Comparison of ENCODE assay signal across 15 mouse cellular contexts in genomic region chr3:55392605-55393004, GRCm38 (mm10).
DNase-seq lines count a peak whose midpoint lies in the region; ATAC-seq lines count a peak whose summit lies in the region.
"Had no signal": no experiment of that assay in that cellular context is flagged by ENCODE, and none has a peak within 500 bp of the region (broad histone marks: within the 10 kb centered on the region; RNA-seq: fewer than 3 reads in every experiment).

No protein-coding gene starts in this region.

- intact Hi-C loops in gastrocnemius, postnatal 14 days (cut with DNase I; ENCODE audit: low total_unique reads): no loop called here

- H3K4me3 ChIP-seq in stomach, embryonic 15.5 days (replicated peaks): no peak overlapping the region
- H3K4me3 ChIP-seq in hindbrain, embryonic 10.5 days: no peak overlapping the region
- H3K4me3 ChIP-seq: forebrain, embryonic 10.5 days; hindbrain, embryonic 12.5 days had no signal

- H3K4me2 ChIP-seq in stomach, embryonic 15.5 days: no peak overlapping the region
- H3K4me2 ChIP-seq: hindbrain, embryonic 12.5 days had no signal

- no peak overlapping the region for H3K27ac ChIP-seq in stomach, embryonic 15.5 days
- H3K27ac ChIP-seq in hindbrain, embryonic 10.5 days: no peak overlapping the region
- H3K27ac ChIP-seq: forebrain, embryonic 10.5 days; hindbrain, embryonic 12.5 days had no signal

- 43% methylated on average over 3 of the region's 3 CpGs for WGBS in stomach, embryonic 15.5 days
- 88% methylated on average over 3 of the region's 3 CpGs for WGBS in hindbrain, embryonic 10.5 days

- DNase-seq in gastrocnemius, postnatal 14 days: peak; percentile 38
- DNase-seq in gastrocnemius, adult 8-10 months (ENCODE audit: low spot score in 2 of 2): no peak
- DNase-seq in kidney, postnatal 4 days: peak; percentile 76 to 79
- DNase-seq in kidney, adult 8-10 months: no peak
- peak; percentile 3 to 9 for DNase-seq in urinary bladder, postnatal 36 days (ENCODE audit: low spot score in 2 of 2)
- no peak for DNase-seq in urinary bladder, adult 18-20 months (ENCODE audit: low spot score in 2 of 2)
- DNase-seq in hindbrain, embryonic 10.5 days (ENCODE audit: low spot score): no peak
- DNase-seq: cerebellum, adult 8-10 months; kidney, adult 9 months; liver, postnatal 0 days; midbrain, embryonic 14.5 days; retina, postnatal 1 day had no signal

- H3K9ac ChIP-seq in stomach, embryonic 15.5 days: no peak overlapping the region
- H3K9ac ChIP-seq: hindbrain, embryonic 12.5 days; liver, postnatal 0 days had no signal

- H3K4me1 ChIP-seq in stomach, embryonic 15.5 days: no peaks in the 10 kb centered on the region
- H3K4me1 ChIP-seq in hindbrain, embryonic 10.5 days (replicated peaks): 0 out of 2 replicates have a peak, but pooled peaks cover 5% of the 10 kb centered on the region
- H3K4me1 ChIP-seq: forebrain, embryonic 10.5 days had no signal

- H3K27me3 ChIP-seq in stomach, embryonic 15.5 days (replicated peaks): no peaks in the 10 kb centered on the region
- no peaks in the 10 kb centered on the region for H3K27me3 ChIP-seq in hindbrain, embryonic 10.5 days (ENCODE audit: insufficient read depth, poor library complexity, severe bottlenecking)
- H3K27me3 ChIP-seq: hindbrain, embryonic 12.5 days had no signal

- 0 out of 2 replicates have a peak, but pooled peaks have one; percentile 31 for ATAC-seq in stomach, embryonic 15.5 days (ENCODE audit: insufficient read depth, low FRiP score, low read depth)
- ATAC-seq: liver, postnatal 0 days had no signal

- no peaks in the 10 kb centered on the region for H3K9me3 ChIP-seq in stomach, embryonic 15.5 days
- no peaks in the 10 kb centered on the region for H3K9me3 ChIP-seq in hindbrain, embryonic 10.5 days
- H3K9me3 ChIP-seq: forebrain, embryonic 10.5 days; hindbrain, embryonic 12.5 days had no signal

- H3K36me3 ChIP-seq in stomach, embryonic 15.5 days: no peaks in the 10 kb centered on the region
- H3K36me3 ChIP-seq in hindbrain, embryonic 10.5 days: no peaks in the 10 kb centered on the region
- H3K36me3 ChIP-seq: forebrain, embryonic 10.5 days; hindbrain, embryonic 12.5 days had no signal

Comparison
In these comparisons a context has a peak if more than half of its experiments do, and no peak if none do; other contexts are left out.
1. DNase-seq: peak in gastrocnemius, postnatal 14 days (single experiment), kidney, postnatal 4 days (2 of 2) and urinary bladder, postnatal 36 days (2 of 2); none in gastrocnemius, adult 8-10 months (0 of 2), kidney, adult 8-10 months (0 of 2), urinary bladder, adult 18-20 months (0 of 2) and hindbrain, embryonic 10.5 days (single experiment).